Mouse (Mus musculus): ENCODE measurements around the gene Gm28845. TPM values are rescaled to one million over a fixed set of nuclear protein-coding genes. Genes with fewer than 3 reads are reported as not detected.

Gm28845 gene
- polyA plus RNA-seq (2011; ENCODE audit: insufficient read length, low read depth, missing spikeins): not detected in 2 replicates

DNA sequence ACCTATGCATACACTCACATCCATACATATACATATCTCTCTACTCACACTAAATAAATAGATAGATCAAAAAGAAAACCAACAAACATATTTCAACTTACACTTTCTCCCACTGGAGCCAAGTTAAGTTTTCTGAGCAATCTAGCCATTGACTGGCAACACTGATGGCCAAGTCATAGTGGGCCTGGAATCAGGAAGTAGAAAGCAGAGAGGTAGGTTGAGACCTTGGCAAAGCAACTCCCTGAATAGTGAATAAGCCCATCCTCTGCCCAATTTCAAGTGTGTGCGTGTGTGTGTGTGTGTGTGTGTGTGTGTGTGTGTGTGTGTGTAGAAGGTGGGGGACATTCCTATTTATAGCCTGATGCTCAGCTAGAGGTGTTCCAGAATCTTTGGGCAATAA lies at the start of gene Gm28845:
Gene Gm28845 (minus strand): TSS at position 121 of the 400 bp plus-strand sequence.
- no peak within 1 kb of the TSS for H3K4me3 ChIP-seq (ENCODE audit: insufficient read depth, low read length)
- TF ChIP-seq CTCF (IDR thresholded peaks at IDR 0.05; ENCODE audit: borderline replicate concordance, insufficient read depth, low read length): no peak
- TF ChIP-seq POLR2A (IDR thresholded peaks at IDR 0.05; ENCODE audit: low read depth, low read length): no peak
- H3K27ac ChIP-seq (ENCODE audit: insufficient read depth, low read length): no peak within 1 kb of the TSS
- H3K4me1 ChIP-seq (ENCODE audit: control insufficient read depth, insufficient read depth, low read length): no peaks in the 10 kb centered on the region

DNA sequence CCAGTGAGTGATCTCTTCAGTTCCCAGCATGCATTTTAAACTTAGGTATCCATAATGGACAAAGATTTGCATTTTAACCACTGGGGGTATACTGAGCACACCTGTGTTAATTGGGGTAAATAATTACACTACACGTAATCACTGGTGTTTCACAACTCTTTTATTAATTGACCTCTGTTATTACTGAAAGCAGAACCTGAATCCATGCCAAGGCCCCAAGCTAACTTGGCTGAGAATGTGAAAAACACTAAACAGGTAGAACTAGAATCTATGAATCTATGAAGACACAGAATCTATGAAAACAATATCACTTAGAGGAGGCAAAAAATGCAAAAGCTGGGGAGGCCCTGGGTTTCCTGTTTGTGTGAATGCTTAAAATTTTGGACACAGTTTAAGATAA lies 48.1 kb upstream of the Gm28845 start:
- TF ChIP-seq POLR2A (IDR thresholded peaks at IDR 0.05; ENCODE audit: low read depth, low read length) (no peak), CTCF (IDR thresholded peaks at IDR 0.05; ENCODE audit: borderline replicate concordance, insufficient read depth, low read length) (no peak)
- Histone ChIP-seq H3K4me3 (ENCODE audit: insufficient read depth, low read length) (no peak overlapping the region), H3K4me1 (ENCODE audit: control insufficient read depth, insufficient read depth, low read length) (no peaks in the 10 kb centered on the region), H3K27ac (ENCODE audit: insufficient read depth, low read length) (no peak overlapping the region)

DNA sequence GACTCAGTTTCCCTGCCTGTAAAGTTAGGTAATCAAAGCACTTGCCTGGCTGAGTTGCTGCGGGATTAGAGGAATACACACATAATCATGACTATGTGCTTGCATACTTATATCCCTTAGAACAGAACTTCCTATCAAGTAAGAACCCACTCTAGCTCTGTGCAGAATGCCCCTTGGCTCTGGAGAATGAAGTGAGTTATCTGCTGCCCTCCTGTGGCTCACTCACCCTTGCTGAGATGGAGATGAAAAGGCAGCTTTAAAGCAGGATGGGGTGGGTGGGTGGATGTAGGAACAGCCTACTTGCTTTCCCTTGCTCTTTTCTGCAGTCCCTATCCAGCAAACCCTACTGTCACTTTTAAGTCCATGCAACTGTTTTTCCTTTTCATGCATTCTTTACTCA lies 42.9 kb upstream of the Gm28845 start:
- Histone ChIP-seq H3K27ac (ENCODE audit: insufficient read depth, low read length) (no peak overlapping the region), H3K4me1 (ENCODE audit: control insufficient read depth, insufficient read depth, low read length) (no peaks in the 10 kb centered on the region), H3K4me3 (ENCODE audit: insufficient read depth, low read length) (no peak overlapping the region)
- no peak for TF ChIP-seq CTCF (IDR thresholded peaks at IDR 0.05; ENCODE audit: borderline replicate concordance, insufficient read depth, low read length)
- no peak for TF ChIP-seq POLR2A (IDR thresholded peaks at IDR 0.05; ENCODE audit: low read depth, low read length)

DNA sequence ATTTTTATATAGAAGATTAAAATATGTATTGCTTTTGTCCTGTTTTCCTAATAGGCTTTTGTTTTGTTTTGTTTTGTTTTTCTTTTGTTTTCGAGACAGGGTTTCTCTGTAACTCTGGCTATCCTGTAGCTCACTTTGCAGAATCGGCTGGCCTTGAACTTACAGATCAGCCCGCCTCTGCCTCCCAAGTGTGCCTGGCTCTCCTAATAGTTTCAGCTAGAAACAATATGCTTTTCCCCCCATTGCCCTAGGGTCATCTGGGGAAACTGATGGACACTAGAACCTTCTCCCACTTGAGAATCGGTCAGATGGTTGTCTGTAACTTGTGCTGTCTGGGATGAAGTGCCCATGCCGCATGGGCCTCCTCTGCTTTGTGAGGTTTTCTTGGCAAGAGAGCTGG lies 36.8 kb upstream of the Gm28845 start:
- no peak overlapping the region for H3K27ac ChIP-seq (ENCODE audit: insufficient read depth, low read length)
- H3K4me3 ChIP-seq (ENCODE audit: insufficient read depth, low read length): no peak overlapping the region
- 0 out of 2 replicates have a peak, but pooled peaks cover 2% of the 10 kb centered on the region for H3K4me1 ChIP-seq (ENCODE audit: control insufficient read depth, insufficient read depth, low read length)
- no peak for TF ChIP-seq CTCF (IDR thresholded peaks at IDR 0.05; ENCODE audit: borderline replicate concordance, insufficient read depth, low read length)

DNA sequence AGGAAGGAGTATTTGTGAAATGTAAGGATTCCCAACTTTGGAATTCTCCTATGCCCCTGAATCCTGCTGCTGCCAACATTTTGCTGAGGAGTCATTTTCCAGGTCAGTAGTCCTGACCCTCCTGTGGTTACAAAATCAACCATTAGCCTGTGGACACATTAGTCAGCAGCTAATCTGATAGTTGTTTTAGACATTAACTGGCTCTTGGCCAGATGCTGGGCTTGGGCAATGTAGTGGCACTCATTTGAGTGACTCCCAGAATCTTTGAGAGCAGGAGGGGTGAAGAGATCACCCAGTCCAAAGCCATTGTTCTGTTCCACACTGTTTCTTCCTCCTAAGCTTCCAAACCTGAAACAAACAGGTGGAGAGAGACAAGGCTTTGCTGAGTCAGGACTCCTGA lies 35.5 kb upstream of the Gm28845 start:
- no peak overlapping the region for H3K4me3 ChIP-seq (ENCODE audit: insufficient read depth, low read length)
- 0 out of 2 replicates have a peak, but pooled peaks cover 2% of the 10 kb centered on the region for H3K4me1 ChIP-seq (ENCODE audit: control insufficient read depth, insufficient read depth, low read length)
- H3K27ac ChIP-seq (ENCODE audit: insufficient read depth, low read length): no peak overlapping the region
- TF ChIP-seq CTCF (IDR thresholded peaks at IDR 0.05; ENCODE audit: borderline replicate concordance, insufficient read depth, low read length) (no peak), POLR2A (IDR thresholded peaks at IDR 0.05; ENCODE audit: low read depth, low read length) (no peak)

DNA sequence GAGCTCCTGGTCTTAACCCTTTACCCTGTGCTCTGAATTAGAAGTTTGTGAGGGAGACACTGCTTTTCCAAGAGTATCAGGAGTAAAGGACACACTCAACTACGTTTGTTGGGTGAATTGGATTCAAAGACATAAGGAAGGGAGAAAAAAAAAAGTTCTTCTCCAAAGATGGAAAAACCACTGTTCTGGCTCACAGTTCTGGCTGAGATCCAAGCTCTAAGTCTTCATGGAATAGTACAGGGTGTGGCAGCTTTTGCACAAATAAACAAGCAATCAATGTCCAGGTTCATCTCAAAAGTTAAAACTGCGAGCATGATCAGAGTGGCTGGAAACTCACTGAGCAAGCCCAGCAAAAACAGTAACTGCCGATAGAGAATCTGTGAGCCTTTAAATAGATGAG lies 28.6 kb upstream of the Gm28845 start:
- TF ChIP-seq POLR2A (IDR thresholded peaks at IDR 0.05; ENCODE audit: low read depth, low read length): no peak
- TF ChIP-seq CTCF (IDR thresholded peaks at IDR 0.05; ENCODE audit: borderline replicate concordance, insufficient read depth, low read length): no peak
- no peak overlapping the region for H3K4me3 ChIP-seq (ENCODE audit: insufficient read depth, low read length)
- no peak overlapping the region for H3K27ac ChIP-seq (ENCODE audit: insufficient read depth, low read length)
- no peaks in the 10 kb centered on the region for H3K4me1 ChIP-seq (ENCODE audit: control insufficient read depth, insufficient read depth, low read length)

DNA sequence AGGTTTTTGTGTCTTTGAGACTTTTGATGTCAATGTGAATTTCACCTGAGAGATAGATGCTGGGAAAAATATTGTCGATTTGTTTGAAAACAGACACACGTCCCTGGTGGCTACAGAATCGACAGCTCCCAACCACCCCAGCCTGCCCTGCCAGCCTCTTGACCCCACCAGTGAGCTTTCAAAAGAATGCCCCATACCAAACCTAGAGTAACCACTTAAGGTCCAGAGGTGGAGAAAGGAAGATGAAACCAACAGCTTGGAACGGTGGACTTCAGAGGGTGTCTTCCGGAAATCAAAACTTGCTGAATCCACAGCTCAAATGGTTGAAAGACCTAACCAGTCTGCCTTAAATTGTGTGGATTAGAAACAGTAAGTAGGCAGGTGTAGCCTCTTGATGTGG lies 28.0 kb upstream of the Gm28845 start:
- Histone ChIP-seq H3K27ac (ENCODE audit: insufficient read depth, low read length) (no peak overlapping the region), H3K4me1 (ENCODE audit: control insufficient read depth, insufficient read depth, low read length) (no peaks in the 10 kb centered on the region), H3K4me3 (ENCODE audit: insufficient read depth, low read length) (no peak overlapping the region)
- TF ChIP-seq CTCF (IDR thresholded peaks at IDR 0.05; ENCODE audit: borderline replicate concordance, insufficient read depth, low read length) (no peak), POLR2A (IDR thresholded peaks at IDR 0.05; ENCODE audit: low read depth, low read length) (no peak)

DNA sequence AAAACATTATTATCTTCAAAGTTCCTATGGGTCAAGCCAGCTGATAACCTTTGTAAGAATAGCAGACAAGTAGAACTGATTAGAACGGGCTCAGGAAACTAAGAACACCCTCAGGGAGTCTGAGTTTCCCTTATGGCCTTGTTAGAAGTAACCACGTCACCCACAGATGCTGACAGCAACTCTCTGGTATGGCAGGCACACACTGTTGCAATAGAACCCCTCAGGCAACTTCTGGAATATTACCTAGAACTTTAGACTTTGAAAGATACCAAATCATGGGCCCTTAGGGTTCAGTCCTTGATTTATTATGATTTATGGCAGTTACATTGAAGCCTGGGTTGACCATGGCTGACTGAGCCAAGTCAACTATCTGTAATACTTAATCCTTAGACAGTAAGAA lies 27.2 kb upstream of the Gm28845 start:
- TF ChIP-seq CTCF (IDR thresholded peaks at IDR 0.05; ENCODE audit: borderline replicate concordance, insufficient read depth, low read length) (no peak), POLR2A (IDR thresholded peaks at IDR 0.05; ENCODE audit: low read depth, low read length) (no peak)
- Histone ChIP-seq H3K4me1 (ENCODE audit: control insufficient read depth, insufficient read depth, low read length) (no peaks in the 10 kb centered on the region), H3K27ac (ENCODE audit: insufficient read depth, low read length) (no peak overlapping the region), H3K4me3 (ENCODE audit: insufficient read depth, low read length) (no peak overlapping the region)

DNA sequence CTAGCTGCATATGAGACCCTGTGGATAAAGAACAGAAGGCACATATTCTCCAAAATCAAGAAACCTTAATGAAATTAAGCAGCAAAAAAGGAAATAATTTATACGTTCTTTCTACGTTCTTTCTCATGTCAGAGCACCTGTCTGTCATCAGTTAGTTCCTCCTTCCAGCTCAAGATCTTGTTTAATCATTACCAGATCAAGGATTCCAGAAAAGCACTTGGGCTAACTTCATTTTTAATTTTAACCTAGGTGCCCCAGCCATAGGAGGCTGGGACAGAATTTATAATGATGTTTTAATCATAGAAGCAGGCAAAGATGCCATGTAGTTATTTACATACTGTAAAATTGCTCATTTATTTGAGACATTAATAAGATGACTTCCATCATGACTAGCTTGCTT lies 25.4 kb upstream of the Gm28845 start:
- TF ChIP-seq CTCF (IDR thresholded peaks at IDR 0.05; ENCODE audit: borderline replicate concordance, insufficient read depth, low read length): no peak
- TF ChIP-seq POLR2A (IDR thresholded peaks at IDR 0.05; ENCODE audit: low read depth, low read length): no peak
- no peak overlapping the region for H3K27ac ChIP-seq (ENCODE audit: insufficient read depth, low read length)

DNA sequence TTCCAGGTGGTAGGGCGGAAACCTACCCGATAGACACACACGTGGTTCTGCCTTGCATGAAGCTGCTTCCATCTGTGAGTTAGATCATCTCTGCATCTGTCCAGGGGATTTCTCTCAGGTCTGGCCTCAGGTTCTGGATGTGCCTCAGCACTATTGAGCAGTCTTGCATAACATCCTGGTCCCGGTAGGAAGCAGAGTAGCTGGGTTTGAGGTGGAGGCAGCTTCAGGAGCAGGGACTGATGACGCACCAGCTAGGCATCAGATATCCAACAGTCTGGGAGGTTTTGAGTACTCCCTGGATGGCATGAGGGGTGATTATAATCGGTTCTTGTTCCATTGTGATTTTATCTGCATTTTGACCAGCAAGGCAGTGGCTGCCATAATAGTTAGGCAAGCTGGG lies 18.2 kb upstream of the Gm28845 start:
- no peaks in the 10 kb centered on the region for H3K4me1 ChIP-seq (ENCODE audit: control insufficient read depth, insufficient read depth, low read length)
- TF ChIP-seq CTCF (IDR thresholded peaks at IDR 0.05; ENCODE audit: borderline replicate concordance, insufficient read depth, low read length) (no peak), POLR2A (IDR thresholded peaks at IDR 0.05; ENCODE audit: low read depth, low read length) (no peak)
- H3K27ac ChIP-seq (ENCODE audit: insufficient read depth, low read length): no peak overlapping the region
- no peak overlapping the region for H3K4me3 ChIP-seq (ENCODE audit: insufficient read depth, low read length)

More for the DNA sequence above, 25.4 kb upstream of the Gm28845 start:
- Histone ChIP-seq H3K4me1 (ENCODE audit: control insufficient read depth, insufficient read depth, low read length) (no peaks in the 10 kb centered on the region), H3K4me3 (ENCODE audit: insufficient read depth, low read length) (no peak overlapping the region)

DNA sequence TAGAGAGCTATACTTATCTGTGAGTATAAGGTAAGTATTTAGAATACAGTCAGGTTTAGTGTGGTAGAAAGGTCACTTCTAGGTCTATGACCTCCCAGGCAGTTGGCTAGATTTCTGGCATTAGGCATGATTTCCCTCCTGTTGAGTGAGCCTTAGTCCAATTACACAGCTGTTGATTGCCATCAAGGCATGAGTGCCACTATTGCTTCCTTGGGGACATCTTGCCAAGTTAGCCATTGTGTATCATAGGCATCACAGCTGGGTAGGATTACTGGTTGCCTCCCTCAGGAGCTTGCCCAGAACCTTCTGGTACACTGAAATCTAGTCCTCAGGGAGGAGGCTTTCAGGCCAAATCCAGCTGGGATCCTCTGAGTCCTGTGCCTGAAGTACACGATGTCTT lies 13.5 kb upstream of the Gm28845 start:
- Histone ChIP-seq H3K4me1 (ENCODE audit: control insufficient read depth, insufficient read depth, low read length) (no peaks in the 10 kb centered on the region), H3K27ac (ENCODE audit: insufficient read depth, low read length) (no peak overlapping the region), H3K4me3 (ENCODE audit: insufficient read depth, low read length) (no peak overlapping the region)
- TF ChIP-seq CTCF (IDR thresholded peaks at IDR 0.05; ENCODE audit: borderline replicate concordance, insufficient read depth, low read length): no peak
- no peak for TF ChIP-seq POLR2A (IDR thresholded peaks at IDR 0.05; ENCODE audit: low read depth, low read length)
